Mouse (Mus musculus): ENCODE measurements at regions not wholly inside any gene's neighbourhood (a gene's known extent, or its start where the extent isn't known, plus 50 kb on each side); places are given as distances from the start of the nearest gene placed in this dataset.

- Histone ChIP-seq H3K27me3 (ENCODE audit: control insufficient read depth, insufficient read depth, insufficient read length) (no peaks in the 10 kb centered on the region), H3K36me3 (ENCODE audit: control insufficient read depth, insufficient read depth) (no peaks in the 10 kb centered on the region), H3K79me2 (ENCODE audit: control insufficient read depth, insufficient read depth) (no peaks in the 10 kb centered on the region)
Observed at GRCm38 (mm10) chr4:10242909-10243308, 631.4 kb upstream of the 2610301B20Rik start.

DNA sequence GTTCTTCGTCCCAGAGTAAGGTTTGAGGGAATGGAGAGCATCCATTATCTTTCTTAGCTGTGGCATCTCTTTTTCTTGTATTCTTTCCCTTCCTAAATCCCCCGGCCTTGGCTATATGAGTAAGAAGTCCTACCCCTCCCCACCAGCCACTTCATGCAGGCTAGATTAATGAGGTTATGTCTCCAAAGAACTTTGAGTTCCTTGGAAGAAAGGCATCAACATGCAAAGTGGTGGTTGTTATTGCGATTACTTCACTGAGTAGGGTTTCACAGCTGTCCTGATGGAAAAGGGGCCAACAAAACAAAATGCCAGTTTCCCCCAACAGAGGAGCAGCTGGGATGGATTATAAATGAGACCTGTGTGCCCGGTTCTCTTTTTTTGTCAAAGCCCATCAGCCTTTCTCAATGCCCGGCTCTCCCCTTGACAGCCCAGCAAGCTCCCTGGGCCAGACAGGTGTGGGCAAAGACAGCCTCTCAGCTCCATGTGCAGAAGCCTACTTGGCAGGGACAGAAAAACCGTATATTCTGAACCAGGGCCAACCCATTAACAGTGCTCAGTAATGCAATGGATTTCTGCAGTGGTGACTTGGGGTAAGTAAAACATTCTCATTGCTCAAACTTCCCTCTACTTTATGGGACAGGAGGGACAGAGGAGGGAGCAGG is 620.1 kb upstream of the 2610301B20Rik start:
- Histone ChIP-seq H3K27me3 (ENCODE audit: control insufficient read depth, insufficient read depth, insufficient read length) (no peaks in the 10 kb centered on the region), H3K36me3 (ENCODE audit: control insufficient read depth, insufficient read depth) (no peaks in the 10 kb centered on the region), H3K4me3 (no peak overlapping the region), H3K4me2 (ENCODE audit: low read depth) (no peak overlapping the region), H3ac (ENCODE audit: control insufficient read depth, insufficient read length) (no peak overlapping the region), H3K79me2 (ENCODE audit: control insufficient read depth, insufficient read depth) (no peaks in the 10 kb centered on the region)
- no peak for TF ChIP-seq REST (IDR thresholded peaks at IDR 0.05; ENCODE audit: insufficient read depth, insufficient read length)
- TF ChIP-seq POLR2AphosphoS2 (IDR thresholded peaks at IDR 0.05; ENCODE audit: insufficient read length, low read depth) = no peak
- TF ChIP-seq USF1 (IDR thresholded peaks at IDR 0.05; ENCODE audit: low read depth) = no peak
- TF ChIP-seq MYOG (IDR thresholded peaks at IDR 0.05; ENCODE audit: control insufficient read depth in 1 of 3, insufficient read depth in 1 of 3, insufficient read length in 2 of 3, low read depth in 2 of 3) = no peak
- TF ChIP-seq MYOD1 (IDR thresholded peaks at IDR 0.05; ENCODE audit: control insufficient read depth in 1 of 3, insufficient read length in 2 of 3, low read depth in 2 of 3) = no peak
- TF ChIP-seq TCF12 (IDR thresholded peaks at IDR 0.05; ENCODE audit: insufficient read depth, poor library complexity, severe bottlenecking) = no peak
- no peak for TF ChIP-seq CEBPB (IDR thresholded peaks at IDR 0.05; ENCODE audit: insufficient read depth, poor library complexity, severe bottlenecking)
- no peak for TF ChIP-seq MAX (IDR thresholded peaks at IDR 0.05; ENCODE audit: low read depth)
- no peak for TF ChIP-seq TCF3 (IDR thresholded peaks at IDR 0.05; ENCODE audit: insufficient read length, low read depth)

More at GRCm38 (mm10) chr4:10242909-10243308, 631.4 kb upstream of the 2610301B20Rik start:
- Histone ChIP-seq H3ac (ENCODE audit: control insufficient read depth, insufficient read length) (no peak overlapping the region), H3K4me2 (ENCODE audit: low read depth) (no peak overlapping the region), H3K4me3 (no peak overlapping the region)
- TF ChIP-seq POLR2A (IDR thresholded peaks at IDR 0.05; ENCODE audit: insufficient read length, low read depth) (no peak), REST (IDR thresholded peaks at IDR 0.05; ENCODE audit: insufficient read depth, insufficient read length) (no peak), USF1 (IDR thresholded peaks at IDR 0.05; ENCODE audit: low read depth) (no peak), MYOD1 (IDR thresholded peaks at IDR 0.05; ENCODE audit: control insufficient read depth in 1 of 3, insufficient read length in 2 of 3, low read depth in 2 of 3) (no peak), CEBPB (IDR thresholded peaks at IDR 0.05; ENCODE audit: insufficient read depth, poor library complexity, severe bottlenecking) (no peak), TCF12 (IDR thresholded peaks at IDR 0.05; ENCODE audit: insufficient read depth, poor library complexity, severe bottlenecking) (no peak), TCF3 (IDR thresholded peaks at IDR 0.05; ENCODE audit: insufficient read length, low read depth) (no peak), E2F4 (IDR thresholded peaks at IDR 0.05; ENCODE audit: insufficient read depth) (no peak), POLR2AphosphoS2 (IDR thresholded peaks at IDR 0.05; ENCODE audit: insufficient read length, low read depth) (no peak), SRF (IDR thresholded peaks at IDR 0.05; ENCODE audit: control insufficient read depth, insufficient read length, low read depth) (no peak), MAX (IDR thresholded peaks at IDR 0.05; ENCODE audit: low read depth) (no peak), MYOG (IDR thresholded peaks at IDR 0.05; ENCODE audit: control insufficient read depth in 1 of 3, insufficient read depth in 1 of 3, insufficient read length in 2 of 3, low read depth in 2 of 3) (no peak)

DNA sequence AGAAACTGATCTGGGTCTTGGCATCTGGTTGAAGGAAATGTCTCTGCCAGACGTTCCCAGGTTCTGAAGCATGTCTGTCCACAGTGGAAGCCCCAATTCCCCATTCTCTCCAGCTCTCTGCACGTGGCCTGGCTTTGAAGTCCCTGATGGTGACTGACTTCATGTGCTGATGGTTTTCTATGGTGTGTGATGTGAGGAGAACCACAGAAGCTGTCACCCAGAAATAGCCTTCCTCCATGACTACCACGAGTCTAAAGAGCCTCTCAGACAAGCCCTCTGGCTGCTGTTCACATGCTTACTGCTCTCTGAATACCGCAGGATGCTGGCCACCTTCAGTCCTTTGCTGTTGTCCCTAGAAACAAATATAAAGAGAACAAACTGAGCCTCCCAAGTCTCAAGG is 616.8 kb upstream of the 2610301B20Rik start:
- TF ChIP-seq MYOG (IDR thresholded peaks at IDR 0.05; ENCODE audit: control insufficient read depth in 1 of 3, insufficient read depth in 1 of 3, insufficient read length in 2 of 3, low read depth in 2 of 3) = no peak
- H3K79me2 ChIP-seq (ENCODE audit: control insufficient read depth, insufficient read depth) = no peaks in the 10 kb centered on the region

GRCm38 (mm10) chr4:10260351-10260750 is 613.9 kb upstream of the 2610301B20Rik start:
- TF ChIP-seq MYOD1 (IDR thresholded peaks at IDR 0.05; ENCODE audit: control insufficient read depth in 1 of 3, insufficient read length in 2 of 3, low read depth in 2 of 3) (peak in 1 of 3 experiments; percentile 61), CEBPB (IDR thresholded peaks at IDR 0.05; ENCODE audit: insufficient read depth, poor library complexity, severe bottlenecking) (no peak), MYOG (IDR thresholded peaks at IDR 0.05; ENCODE audit: control insufficient read depth in 1 of 3, insufficient read depth in 1 of 3, insufficient read length in 2 of 3, low read depth in 2 of 3) (peak in 1 of 3 experiments; percentile 64)
- Histone ChIP-seq H3K79me2 (ENCODE audit: control insufficient read depth, insufficient read depth) (no peaks in the 10 kb centered on the region), H3K4me2 (ENCODE audit: low read depth) (no peak overlapping the region), H3K36me3 (ENCODE audit: control insufficient read depth, insufficient read depth) (no peaks in the 10 kb centered on the region), H3ac (ENCODE audit: control insufficient read depth, insufficient read length) (no peak overlapping the region), H3K27me3 (ENCODE audit: control insufficient read depth, insufficient read depth, insufficient read length) (no peaks in the 10 kb centered on the region), H3K4me3 (no peak overlapping the region)

More for the DNA sequence above, 616.8 kb upstream of the 2610301B20Rik start:
- no peak overlapping the region for H3K4me2 ChIP-seq (ENCODE audit: low read depth)
- no peak overlapping the region for H3K4me3 ChIP-seq
- H3K27me3 ChIP-seq (ENCODE audit: control insufficient read depth, insufficient read depth, insufficient read length) = no peaks in the 10 kb centered on the region
- H3K36me3 ChIP-seq (ENCODE audit: control insufficient read depth, insufficient read depth) = no peaks in the 10 kb centered on the region
- no peak overlapping the region for H3ac ChIP-seq (ENCODE audit: control insufficient read depth, insufficient read length)

DNA sequence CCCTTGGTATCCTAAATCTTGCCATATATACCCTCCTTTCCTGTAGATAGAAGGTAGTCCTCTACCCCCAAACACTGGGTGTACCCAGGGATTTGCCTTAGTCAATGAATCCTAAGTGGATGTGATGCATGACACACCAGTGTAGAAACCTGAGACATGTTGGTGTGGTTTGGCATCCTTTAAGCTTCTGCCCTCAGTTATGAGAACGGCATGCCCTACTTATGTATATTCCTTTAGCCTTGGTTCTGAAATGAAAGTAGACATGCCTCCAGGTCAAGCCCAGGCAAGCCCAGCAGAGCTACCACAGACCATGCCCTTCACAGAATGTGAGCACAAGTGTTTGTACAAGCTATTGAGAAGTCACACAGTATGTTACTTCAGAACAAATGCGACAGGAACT is 608.4 kb upstream of the 2610301B20Rik start:
- TF ChIP-seq TCF3 (IDR thresholded peaks at IDR 0.05; ENCODE audit: insufficient read length, low read depth) (no peak), REST (IDR thresholded peaks at IDR 0.05; ENCODE audit: insufficient read depth, insufficient read length) (no peak), MYOG (IDR thresholded peaks at IDR 0.05; ENCODE audit: control insufficient read depth in 1 of 3, insufficient read depth in 1 of 3, insufficient read length in 2 of 3, low read depth in 2 of 3) (no peak), TCF12 (IDR thresholded peaks at IDR 0.05; ENCODE audit: insufficient read depth, poor library complexity, severe bottlenecking) (no peak), POLR2A (IDR thresholded peaks at IDR 0.05; ENCODE audit: insufficient read length, low read depth) (no peak), POLR2AphosphoS2 (IDR thresholded peaks at IDR 0.05; ENCODE audit: insufficient read length, low read depth) (no peak), SRF (IDR thresholded peaks at IDR 0.05; ENCODE audit: control insufficient read depth, insufficient read length, low read depth) (no peak), MYOD1 (IDR thresholded peaks at IDR 0.05; ENCODE audit: control insufficient read depth in 1 of 3, insufficient read length in 2 of 3, low read depth in 2 of 3) (no peak), USF1 (IDR thresholded peaks at IDR 0.05; ENCODE audit: low read depth) (no peak), CEBPB (IDR thresholded peaks at IDR 0.05; ENCODE audit: insufficient read depth, poor library complexity, severe bottlenecking) (no peak), MAX (IDR thresholded peaks at IDR 0.05; ENCODE audit: low read depth) (no peak), E2F4 (IDR thresholded peaks at IDR 0.05; ENCODE audit: insufficient read depth) (no peak)
- H3K36me3 ChIP-seq (ENCODE audit: control insufficient read depth, insufficient read depth) = no peaks in the 10 kb centered on the region
- H3K27me3 ChIP-seq (ENCODE audit: control insufficient read depth, insufficient read depth, insufficient read length) = no peaks in the 10 kb centered on the region
- no peak overlapping the region for H3K4me2 ChIP-seq (ENCODE audit: low read depth)
- H3K79me2 ChIP-seq (ENCODE audit: control insufficient read depth, insufficient read depth) = no peaks in the 10 kb centered on the region
- no peak overlapping the region for H3ac ChIP-seq (ENCODE audit: control insufficient read depth, insufficient read length)
- H3K4me3 ChIP-seq = no peak overlapping the region

All from myocyte (in vitro differentiated cells).